In genomic region chr9:121371946-121372646, GRCm38 (mm10) we compare ENCODE assay signal across 8 mouse cellular contexts.
DNase-seq lines count a peak whose midpoint lies in the region; ATAC-seq and TF ChIP-seq lines count a peak whose summit lies in the region.

No protein-coding gene starts in this region.

- H3K4me1 ChIP-seq in heart, embryonic 11.5 days (ENCODE audit: control insufficient read depth, insufficient read depth, low read length) = peaks cover 29% of the 10 kb centered on the region
- peaks cover 24% of the 10 kb centered on the region for H3K4me1 ChIP-seq in embryonic facial prominence, embryonic 14.5 days (ENCODE audit: control insufficient read depth, insufficient read depth, low read length)
- H3K4me1 ChIP-seq in limb, embryonic 13.5 days = peaks cover 51% of the 10 kb centered on the region
- H3K4me1 ChIP-seq in olfactory bulb, adult 2 months (ENCODE audit: control insufficient read depth, insufficient read depth, low read length) = peaks cover 39% of the 10 kb centered on the region

- peak overlapping the region; percentile 79 for H3K27ac ChIP-seq in heart, embryonic 11.5 days (ENCODE audit: low read depth, low read length)
- peak overlapping the region; percentile 63; the same call in 1 of the 2 replicates for H3K27ac ChIP-seq in embryonic facial prominence, embryonic 14.5 days (replicated peaks; ENCODE audit: low read depth, low read length)
- peak overlapping the region; percentile 80; the same call in 1 of the 2 replicates for H3K27ac ChIP-seq in limb, embryonic 13.5 days
- peak overlapping the region; percentile 18; the same call in 1 of the 2 replicates for H3K27ac ChIP-seq in olfactory bulb, adult 2 months (ENCODE audit: insufficient read depth, low read depth, low read length)

- 4% methylated on average over 11 of the region's 13 CpGs for WGBS in heart, embryonic 11.5 days (ENCODE audit: insufficient replicate concordance)
- 12% methylated on average over 11 of the region's 13 CpGs for WGBS in embryonic facial prominence, embryonic 14.5 days
- 8% methylated on average over 11 of the region's 13 CpGs for whole genome bisulfite sequencing in limb, embryonic 13.5 days
- WGBS in olfactory bulb, adult 2 months = 15% methylated on average over 11 of the region's 13 CpGs

- peak; percentile 70 for ATAC-seq in heart, embryonic 11.5 days (replicated peaks; ENCODE audit: insufficient number of reproducible peaks, low FRiP score, low TSS enrichment)
- ATAC-seq in embryonic facial prominence, embryonic 14.5 days (ENCODE audit: low read depth) = peak; percentile 52
- ATAC-seq in limb, embryonic 13.5 days (ENCODE audit: low FRiP score, low read depth) = peak; percentile 57
- no peak for ATAC-seq in erythroid progenitor cell, adult 5-6 weeks (replicated peaks; ENCODE audit: low FRiP score, poor library complexity, severe bottlenecking)

- peak overlapping the region; percentile 62 for H3K9ac ChIP-seq in heart, embryonic 11.5 days (ENCODE audit: low read depth, low read length)
- H3K9ac ChIP-seq in embryonic facial prominence, embryonic 14.5 days (ENCODE audit: low read depth, low read length) = peak overlapping the region; percentile 59
- H3K9ac ChIP-seq in limb, embryonic 13.5 days = 0 out of 2 replicates have a peak overlapping the region, but pooled peaks have one; percentile 43

- H3K27me3 ChIP-seq in heart, embryonic 11.5 days (ENCODE audit: control insufficient read depth, insufficient read depth, low read length) = no peaks in the 10 kb centered on the region
- H3K27me3 ChIP-seq in embryonic facial prominence, embryonic 14.5 days (replicated peaks; ENCODE audit: control insufficient read depth, insufficient read depth, low read length) = no peaks in the 10 kb centered on the region
- no peaks in the 10 kb centered on the region for H3K27me3 ChIP-seq in limb, embryonic 13.5 days

- intact Hi-C loops in heart, postnatal 25 days (cut with DNase I) = loop anchor here (2.0 to 5.0 kb wide), 2 partner anchors 13 to 75 kb away; partner anchors contain the start of gene Trak1

- peak overlapping the region; percentile 30 for H3K4me3 ChIP-seq in heart, embryonic 11.5 days (ENCODE audit: low read depth, low read length)
- H3K4me3 ChIP-seq in embryonic facial prominence, embryonic 14.5 days (ENCODE audit: low read depth, low read length) = peak overlapping the region; percentile 32
- H3K4me3 ChIP-seq in limb, embryonic 13.5 days = peak overlapping the region; percentile 36
- H3K4me3 ChIP-seq in olfactory bulb, adult 2 months (ENCODE audit: insufficient read depth, low read depth, low read length) = peak overlapping the region; percentile 27; the same call in 1 of the 2 replicates

- no peaks in the 10 kb centered on the region for H3K36me3 ChIP-seq in heart, embryonic 11.5 days (ENCODE audit: control insufficient read depth, insufficient read depth, low read length)
- no peaks in the 10 kb centered on the region for H3K36me3 ChIP-seq in embryonic facial prominence, embryonic 14.5 days (ENCODE audit: control insufficient read depth, insufficient read depth, low read length)
- H3K36me3 ChIP-seq in limb, embryonic 13.5 days = no peaks in the 10 kb centered on the region

- H3K9me3 ChIP-seq in heart, embryonic 11.5 days (replicated peaks; ENCODE audit: control insufficient read depth, low read length) = no peaks in the 10 kb centered on the region
- H3K9me3 ChIP-seq in embryonic facial prominence, embryonic 14.5 days (ENCODE audit: control insufficient read depth, low read length) = no peaks in the 10 kb centered on the region
- no peaks in the 10 kb centered on the region for H3K9me3 ChIP-seq in limb, embryonic 13.5 days

- DNase-seq in heart, postnatal 25 days (ENCODE audit: low spot score) = no peak
- peak; percentile 41 for DNase-seq in CD4-positive, CD25-positive, alpha-beta regulatory T cell, adult 2 months (ENCODE audit: low read depth, low spot score)
- no peak for DNase-seq in embryonic facial prominence, embryonic 14.5 days (ENCODE audit: low spot score)
- no peak for DNase-seq in adipocyte (ENCODE audit: low spot score)

- TF ChIP-seq POLR2A in olfactory bulb, adult 2 months (IDR thresholded peaks at IDR 0.05; ENCODE audit: insufficient read depth, low read depth, low read length) = no peak

- TF ChIP-seq CTCF in olfactory bulb, adult 2 months (IDR thresholded peaks at IDR 0.05; ENCODE audit: insufficient read depth, low read depth, low read length) = no peak

- peak overlapping the region; percentile 68 for H3K4me2 ChIP-seq in heart, embryonic 11.5 days
- peak overlapping the region; percentile 62 for H3K4me2 ChIP-seq in embryonic facial prominence, embryonic 14.5 days (ENCODE audit: low read depth, low read length)
- H3K4me2 ChIP-seq in limb, embryonic 13.5 days (replicated peaks) = peak overlapping the region; percentile 65

Comparison
In these comparisons a context has a peak if more than half of its experiments do, and no peak if none do; other contexts are left out.
1. H3K27ac ChIP-seq: peak in every context shown above with its lines; median percentile 80 in limb, embryonic 13.5 days; 79 in heart, embryonic 11.5 days; 63 in embryonic facial prominence, embryonic 14.5 days; 18 in olfactory bulb, adult 2 months.